Mouse (Mus musculus): Measurements from ENCODE around the gene Glud1. TPM values are rescaled to one million over a fixed set of nuclear protein-coding genes. Genes with fewer than 3 reads are reported as not detected.

Gene Glud1
- polyA plus RNA-seq, 1 experiment from 2014 or later = 68.7 TPM

DNA sequence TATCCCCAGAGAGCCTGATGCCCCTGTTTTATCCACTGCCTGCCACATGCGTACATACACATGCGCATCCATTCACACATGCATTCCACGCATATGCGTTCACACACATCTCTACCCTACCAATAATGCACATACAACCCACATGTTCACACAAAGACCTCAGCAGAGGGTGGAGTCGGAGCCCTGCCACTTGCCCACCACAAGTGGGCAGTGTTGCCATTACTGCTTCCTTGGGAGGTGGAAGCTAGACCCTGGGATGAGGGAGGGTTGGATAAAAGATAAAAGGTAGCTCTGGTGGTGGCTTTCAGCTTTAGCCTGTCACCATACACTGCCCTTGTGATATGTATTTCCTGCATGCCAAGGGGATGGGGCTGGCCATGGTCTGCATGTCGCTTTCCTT, 62.1 kb downstream of the Glud1 start:
- peaks cover 14% of the 10 kb centered on the region for H3K4me1 ChIP-seq
- no peak overlapping the region for H3K4me2 ChIP-seq
- no peak overlapping the region for H3K9ac ChIP-seq
- no peaks in the 10 kb centered on the region for H3K27me3 ChIP-seq
- H3K9me3 ChIP-seq = no peaks in the 10 kb centered on the region
- no peak overlapping the region for H3K27ac ChIP-seq
- H3K4me3 ChIP-seq = no peak overlapping the region
- no peak for ATAC-seq (ENCODE audit: borderline replicate concordance, extremely low read depth, low FRiP score, low TSS enrichment)
- no peaks in the 10 kb centered on the region for H3K36me3 ChIP-seq
- 85% methylated on average over 6 of the region's 6 CpGs for WGBS

DNA sequence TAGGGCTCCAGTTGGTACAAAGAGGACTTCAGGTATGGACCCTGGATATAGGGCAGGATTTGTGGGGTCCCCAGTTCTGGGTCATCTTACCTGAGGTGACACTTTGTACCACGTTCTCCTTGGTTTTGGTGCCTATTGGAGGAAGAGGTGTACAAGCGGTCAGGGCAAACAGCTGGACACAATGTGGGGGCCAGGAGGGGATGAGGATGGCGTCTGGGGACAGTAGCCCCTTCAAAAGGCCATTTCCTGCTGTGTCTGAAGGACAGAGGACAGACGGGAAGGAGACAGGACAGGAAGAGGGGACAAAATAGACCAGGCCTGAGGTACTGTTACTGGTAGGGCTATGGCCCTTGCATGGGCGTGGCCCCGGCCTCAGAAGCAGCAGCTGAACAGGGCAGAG, 63.1 kb downstream of the Glud1 start:
- 67% methylated on average over 6 of the region's 6 CpGs for whole genome bisulfite sequencing

DNA sequence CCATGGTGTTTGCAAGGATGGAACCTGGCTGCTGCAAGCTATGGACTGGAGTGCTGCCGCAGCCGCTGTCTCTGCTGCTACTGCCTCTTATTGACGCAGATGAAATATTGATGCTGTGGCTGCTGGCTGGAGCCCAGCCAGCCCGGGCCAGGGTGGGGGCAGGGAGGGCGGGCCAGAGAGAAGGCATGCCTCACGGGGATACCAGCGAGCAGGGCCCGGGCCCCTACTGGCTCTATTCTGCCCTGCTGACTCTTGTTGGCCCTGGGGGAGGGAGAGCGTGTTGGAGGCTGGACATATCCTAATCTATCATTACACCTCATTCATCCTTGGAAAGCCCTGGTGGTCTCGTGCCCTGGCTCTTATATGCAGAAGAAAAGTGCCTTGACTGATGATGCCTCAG, 64.0 kb downstream of the Glud1 start, which contains the start of gene Sncg:
Gene Sncg (minus strand): TSS at position 213 of the 400 bp plus-strand sequence.
- H3K27ac ChIP-seq = peak within 1 kb of the TSS; percentile 10; the same call in 1 of the 2 replicates
- ATAC-seq (ENCODE audit: borderline replicate concordance, extremely low read depth, low FRiP score, low TSS enrichment) = peak; percentile 20; the same call in 1 of the 2 replicates
- H3K4me3 ChIP-seq = peak within 1 kb of the TSS; percentile 33
- H3K36me3 ChIP-seq = no peaks in the 10 kb centered on the region
- H3K4me2 ChIP-seq = peak within 1 kb of the TSS; percentile 45
- no peaks in the 10 kb centered on the region for H3K27me3 ChIP-seq
- H3K9me3 ChIP-seq = no peaks in the 10 kb centered on the region
- H3K4me1 ChIP-seq = peaks cover 23% of the 10 kb centered on the region
- H3K9ac ChIP-seq = no peak within 1 kb of the TSS
- whole genome bisulfite sequencing = 22% methylated on average over 10 of the region's 10 CpGs

More for the DNA sequence above, 63.1 kb downstream of the Glud1 start:
- H3K4me3 ChIP-seq = no peak overlapping the region
- H3K9me3 ChIP-seq = no peaks in the 10 kb centered on the region
- H3K9ac ChIP-seq = no peak overlapping the region
- H3K4me1 ChIP-seq = peaks cover 17% of the 10 kb centered on the region
- ATAC-seq (ENCODE audit: borderline replicate concordance, extremely low read depth, low FRiP score, low TSS enrichment) = no peak
- no peaks in the 10 kb centered on the region for H3K27me3 ChIP-seq
- no peaks in the 10 kb centered on the region for H3K36me3 ChIP-seq
- H3K4me2 ChIP-seq = no peak overlapping the region
- no peak overlapping the region for H3K27ac ChIP-seq

DNA sequence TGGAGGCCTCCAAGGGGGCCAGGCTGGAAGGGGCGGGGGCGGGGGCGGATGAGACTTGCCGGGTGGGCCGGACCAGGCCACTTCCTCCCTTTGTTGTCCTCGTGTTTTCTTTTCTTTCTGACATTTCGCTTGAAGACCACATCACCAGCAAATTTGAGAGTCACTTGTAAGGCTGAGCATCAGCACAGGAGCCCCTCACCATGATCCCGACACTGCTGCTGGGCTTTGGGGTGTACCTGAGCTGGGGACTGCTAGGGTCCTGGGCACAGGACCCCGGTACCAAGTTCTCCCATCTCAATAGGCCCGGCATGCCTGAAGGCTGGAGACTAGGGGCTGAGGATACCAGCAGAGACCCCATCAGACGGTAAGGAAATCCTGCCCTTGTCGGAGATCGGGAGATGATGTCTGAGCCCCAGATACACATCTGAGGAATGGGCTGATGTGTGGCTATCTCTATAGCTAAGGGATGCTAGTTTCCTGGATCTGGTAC, 64.9 kb downstream of the Glud1 start, which contains the start of gene Mmrn2:
Gene Mmrn2 (plus strand): TSS at position 51 of the 490 bp plus-strand sequence.
- Histone ChIP-seq H3K4me3 (peak within 1 kb of the TSS; percentile 33), H3K9me3 (no peaks in the 10 kb centered on the region), H3K27ac (peak within 1 kb of the TSS; percentile 10; the same call in 1 of the 2 replicates), H3K9ac (no peak within 1 kb of the TSS), H3K36me3 (no peaks in the 10 kb centered on the region), H3K27me3 (no peaks in the 10 kb centered on the region), H3K4me2 (peak within 1 kb of the TSS; percentile 45), H3K4me1 (peaks cover 23% of the 10 kb centered on the region)
- ATAC-seq (ENCODE audit: borderline replicate concordance, extremely low read depth, low FRiP score, low TSS enrichment) = no peak
- 73% methylated on average over 13 of the region's 13 CpGs for WGBS

DNA sequence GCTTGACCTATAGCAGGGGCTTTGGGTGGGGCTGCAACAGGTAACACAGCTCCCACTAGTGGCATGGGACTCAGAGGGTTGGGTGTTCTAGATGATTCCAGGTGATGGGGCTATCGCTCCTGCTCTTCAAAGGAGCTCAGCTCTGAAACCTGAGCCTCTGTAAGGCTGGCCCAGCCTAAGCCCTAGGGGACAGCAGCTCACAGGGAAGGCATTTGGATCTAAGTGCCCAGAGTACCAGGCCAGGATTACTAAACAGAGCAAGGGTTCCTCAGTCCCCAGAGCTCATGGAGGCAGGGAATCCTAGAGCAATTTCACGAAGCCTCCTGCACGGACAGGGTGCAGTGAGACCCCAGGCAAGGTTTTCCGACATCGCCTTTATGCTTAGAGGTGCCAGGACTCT, 65.4 kb downstream of the Glud1 start:
- no peak for ATAC-seq (ENCODE audit: borderline replicate concordance, extremely low read depth, low FRiP score, low TSS enrichment)
- H3K4me3 ChIP-seq = peak overlapping the region; percentile 33
- WGBS = 90% methylated on average over 5 of the region's 5 CpGs
- no peaks in the 10 kb centered on the region for H3K27me3 ChIP-seq
- no peaks in the 10 kb centered on the region for H3K36me3 ChIP-seq
- no peak overlapping the region for H3K9ac ChIP-seq
- H3K9me3 ChIP-seq = no peaks in the 10 kb centered on the region
- peak overlapping the region; percentile 45 for H3K4me2 ChIP-seq
- H3K27ac ChIP-seq = no peak overlapping the region
- peaks cover 23% of the 10 kb centered on the region for H3K4me1 ChIP-seq

DNA sequence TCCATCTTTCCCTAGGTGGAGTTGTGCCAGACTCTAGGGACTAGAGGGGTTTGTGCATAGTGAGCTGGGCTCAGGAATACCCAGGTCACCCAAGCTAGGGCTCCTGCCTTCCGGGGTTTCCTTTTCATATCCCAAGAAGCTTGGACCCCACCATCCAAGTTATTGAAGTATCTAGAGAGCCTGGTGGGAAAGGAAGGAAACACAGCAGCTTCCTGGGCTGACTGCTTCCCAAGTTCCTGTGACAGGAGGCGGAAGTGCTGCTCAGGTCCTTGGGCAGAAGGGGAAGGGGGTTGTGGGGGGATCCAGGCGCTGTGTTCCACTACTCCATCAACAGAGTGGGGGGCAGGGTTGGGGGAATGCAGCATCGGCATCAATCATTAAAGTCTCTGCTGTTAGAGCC, 66.6 kb downstream of the Glud1 start:
- H3K27ac ChIP-seq = no peak overlapping the region
- H3K36me3 ChIP-seq = no peaks in the 10 kb centered on the region
- ATAC-seq (ENCODE audit: borderline replicate concordance, extremely low read depth, low FRiP score, low TSS enrichment) = no peak
- H3K27me3 ChIP-seq = no peaks in the 10 kb centered on the region
- no peaks in the 10 kb centered on the region for H3K9me3 ChIP-seq
- peak overlapping the region; percentile 33 for H3K4me3 ChIP-seq
- H3K4me1 ChIP-seq = peaks cover 23% of the 10 kb centered on the region
- WGBS = 68% methylated on average over 4 of the region's 4 CpGs
- no peak overlapping the region for H3K9ac ChIP-seq
- peak overlapping the region; percentile 45 for H3K4me2 ChIP-seq

DNA sequence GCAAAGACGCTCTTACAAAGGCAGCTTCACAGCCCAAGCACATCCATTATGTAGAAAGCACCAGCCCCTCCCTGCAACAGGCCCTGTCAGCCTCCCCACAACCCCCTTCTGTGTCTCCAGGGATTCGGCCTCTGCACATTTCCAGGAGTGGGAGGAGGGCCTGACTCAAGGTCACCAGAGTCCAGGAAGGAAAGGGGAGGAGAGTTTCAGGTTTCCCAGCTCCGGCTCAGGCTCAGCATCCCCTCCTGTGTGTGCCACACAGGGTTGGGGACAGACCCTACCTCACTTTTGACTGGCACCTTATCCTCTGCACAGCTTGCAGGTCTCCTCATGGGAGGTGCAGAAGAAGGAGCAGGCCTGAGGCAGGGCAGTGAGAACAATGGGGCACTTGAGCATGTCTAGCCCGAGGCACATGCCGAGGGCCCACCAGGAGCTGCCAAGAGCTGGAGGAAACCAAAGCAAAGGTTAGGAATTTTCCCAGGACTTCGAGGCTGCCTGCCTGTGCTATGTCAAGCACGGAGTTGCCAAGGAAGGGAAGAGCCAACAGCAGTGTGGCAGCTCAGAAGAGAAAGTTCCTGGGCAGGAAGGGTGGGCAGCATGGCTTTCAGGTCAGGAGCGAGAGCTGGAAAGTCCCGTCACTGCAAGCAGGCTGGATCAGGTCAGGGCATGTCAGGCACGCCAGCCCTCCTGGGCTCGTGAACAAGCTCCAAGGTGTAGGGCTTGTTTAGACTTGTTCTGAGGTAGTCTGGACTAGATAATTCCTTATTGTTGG, 68.2 kb downstream of the Glud1 start:
- 22% methylated on average over 11 of the region's 11 CpGs for WGBS
- H3K4me3 ChIP-seq = no peak overlapping the region

DNA sequence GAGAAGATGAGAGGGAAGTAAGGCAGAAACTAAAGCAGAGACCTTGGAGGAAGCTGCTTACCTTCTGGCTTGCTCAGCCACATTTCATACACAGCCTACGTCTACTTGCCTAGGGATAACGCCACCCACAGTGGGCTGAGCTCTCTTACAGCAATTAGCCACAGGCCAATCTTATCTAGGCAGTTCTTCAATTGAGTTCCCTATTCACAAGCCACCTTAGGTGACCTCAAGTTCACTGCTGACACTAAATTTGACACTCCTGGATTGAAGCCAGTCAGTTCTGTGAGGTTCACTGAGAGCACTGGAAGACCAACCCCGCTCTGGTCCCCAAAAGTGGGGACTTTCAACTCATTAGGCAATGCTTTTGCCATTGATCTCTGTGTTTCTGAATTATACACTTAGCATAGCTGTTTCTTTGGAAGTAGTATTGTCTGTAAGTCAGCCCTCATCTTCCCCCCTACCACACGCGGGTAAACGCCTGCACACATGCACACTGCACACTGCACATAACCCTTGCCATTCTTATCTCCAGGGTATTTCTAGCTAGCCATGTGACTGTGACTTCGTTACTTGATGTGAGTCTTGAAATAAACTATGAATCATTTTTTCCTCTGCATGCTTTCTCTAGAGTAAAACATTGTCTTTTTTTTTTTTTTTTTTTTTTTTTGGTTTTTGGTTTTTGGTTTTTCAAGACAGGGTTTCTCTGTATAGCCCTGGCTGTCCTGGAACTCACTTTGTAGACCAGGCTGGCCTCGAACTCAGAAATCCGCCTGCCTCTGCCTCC, 72.6 kb downstream of the Glud1 start:
- Histone ChIP-seq H3K9ac (no peak overlapping the region), H3K27ac (no peak overlapping the region), H3K4me1 (peaks cover 9% of the 10 kb centered on the region), H3K27me3 (no peaks in the 10 kb centered on the region), H3K4me3 (no peak overlapping the region), H3K9me3 (no peaks in the 10 kb centered on the region), H3K4me2 (no peak overlapping the region), H3K36me3 (no peaks in the 10 kb centered on the region)
- no peak for ATAC-seq (ENCODE audit: borderline replicate concordance, extremely low read depth, low FRiP score, low TSS enrichment)
- 90% methylated on average over 9 of the region's 9 CpGs for WGBS

More for the DNA sequence above, 68.2 kb downstream of the Glud1 start:
- Histone ChIP-seq H3K27ac (peak overlapping the region; percentile 77), H3K36me3 (no peaks in the 10 kb centered on the region), H3K27me3 (no peaks in the 10 kb centered on the region), H3K4me2 (peak overlapping the region; percentile 3; the same call in 1 of the 2 replicates), H3K4me1 (peaks cover 23% of the 10 kb centered on the region), H3K9ac (no peak overlapping the region), H3K9me3 (no peaks in the 10 kb centered on the region)
- ATAC-seq (ENCODE audit: borderline replicate concordance, extremely low read depth, low FRiP score, low TSS enrichment) = no peak; the same call in 1 of the 2 replicates

DNA sequence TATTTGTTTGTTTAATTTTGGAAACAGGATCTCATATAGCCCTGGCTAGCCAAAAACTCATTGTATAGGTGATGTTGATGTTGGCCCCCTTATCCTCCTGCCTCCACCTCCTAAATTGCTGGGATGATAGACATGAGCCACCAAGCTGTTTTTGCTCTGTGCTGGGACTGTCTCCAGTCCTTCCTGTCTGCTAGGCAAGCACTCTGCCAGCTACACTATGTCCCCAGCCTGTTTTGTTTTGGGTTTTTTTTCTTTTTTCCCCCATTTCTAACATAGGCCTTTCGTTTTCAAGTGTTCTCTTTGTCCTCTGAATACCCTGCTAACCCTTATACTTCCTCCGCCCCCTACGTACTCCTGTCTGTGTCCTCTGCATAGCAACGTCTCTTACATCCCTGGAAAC, 82.8 kb downstream of the Glud1 start:
- Histone ChIP-seq H3K36me3 (peaks cover 1% of the 10 kb centered on the region; the same call in 1 of the 2 replicates), H3K4me1 (no peaks in the 10 kb centered on the region), H3K9me3 (no peaks in the 10 kb centered on the region), H3K27ac (no peak overlapping the region), H3K9ac (no peak overlapping the region), H3K4me3 (no peak overlapping the region), H3K27me3 (no peaks in the 10 kb centered on the region), H3K4me2 (no peak overlapping the region)
- 55% methylated on average over 4 of the region's 4 CpGs for WGBS
- ATAC-seq (ENCODE audit: borderline replicate concordance, extremely low read depth, low FRiP score, low TSS enrichment) = no peak
